Comparison of ENCODE assay signal across 9 mouse cellular contexts in the genomic region with DNA sequence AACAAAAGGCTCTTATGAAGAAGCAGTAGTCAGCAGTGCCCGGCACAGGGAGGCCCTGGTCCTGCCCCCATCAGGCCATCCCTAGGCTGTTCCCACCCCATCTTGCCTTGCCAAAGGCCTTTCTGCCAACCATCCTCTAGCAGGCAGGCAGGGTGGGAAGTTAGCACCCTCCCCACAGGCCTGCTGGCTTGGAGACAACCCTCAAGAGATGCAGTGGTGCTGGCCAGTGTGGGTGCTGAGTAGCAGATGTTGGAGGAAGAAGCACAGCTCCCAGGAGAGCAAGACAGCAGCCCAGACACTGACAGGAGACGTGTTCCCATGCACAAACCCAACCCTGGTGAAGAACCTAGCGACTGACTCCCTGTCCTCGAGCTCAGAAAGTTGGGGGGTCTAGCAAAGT. TPM values are rescaled to one million over a fixed set of nuclear protein-coding genes. Genes with fewer than 3 reads are reported as not detected.
DNase-seq lines count a peak whose midpoint lies in the region; ATAC-seq and TF ChIP-seq lines count a peak whose summit lies in the region.
"Had no signal": no experiment of that assay in that cellular context is flagged by ENCODE, and none has a peak within 500 bp of the region (broad histone marks: within the 10 kb centered on the region; RNA-seq: fewer than 3 reads in every experiment).

No protein-coding gene starts in this region.

- no peak overlapping the region for H3K27ac ChIP-seq in kidney, embryonic 15.5 days
- H3K27ac ChIP-seq in cortical plate, adult 2 months (ENCODE audit: insufficient read depth, low read length): peak overlapping the region; percentile 95
- no peak overlapping the region for H3K27ac ChIP-seq in hindbrain, embryonic 11.5 days (ENCODE audit: low read depth, low read length)
- H3K27ac ChIP-seq in midbrain, embryonic 16.5 days (ENCODE audit: low read length): 0 out of 2 replicates have a peak overlapping the region, but pooled peaks have one; percentile 94
- no peak overlapping the region for H3K27ac ChIP-seq in liver, embryonic 11.5 days (ENCODE audit: low read depth, low read length)

- WGBS in kidney, embryonic 15.5 days: 88% methylated on average over 4 of the region's 4 CpGs
- 86% methylated on average over 4 of the region's 4 CpGs for WGBS in hindbrain, embryonic 11.5 days
- 71% methylated on average over 4 of the region's 4 CpGs for WGBS in midbrain, embryonic 16.5 days
- 76% methylated on average over 4 of the region's 4 CpGs for WGBS in liver, embryonic 11.5 days

- no peak for ATAC-seq in kidney, embryonic 15.5 days (replicated peaks; ENCODE audit: low FRiP score)
- ATAC-seq in hindbrain, embryonic 11.5 days (ENCODE audit: low FRiP score): no peak
- no peak for ATAC-seq in midbrain, embryonic 16.5 days
- no peak for ATAC-seq in liver, embryonic 11.5 days (replicated peaks; ENCODE audit: low FRiP score)

- no peaks in the 10 kb centered on the region for H3K9me3 ChIP-seq in kidney, embryonic 15.5 days (replicated peaks)
- no peaks in the 10 kb centered on the region for H3K9me3 ChIP-seq in hindbrain, embryonic 11.5 days (ENCODE audit: control insufficient read depth, low read length)
- no peaks in the 10 kb centered on the region for H3K9me3 ChIP-seq in midbrain, embryonic 16.5 days (replicated peaks; ENCODE audit: control insufficient read depth, low read length, poor library complexity, severe bottlenecking)
- H3K9me3 ChIP-seq in liver, embryonic 11.5 days (ENCODE audit: control insufficient read depth, low read length): no peaks in the 10 kb centered on the region

- TF ChIP-seq POLR2A in cortical plate, adult 2 months (IDR thresholded peaks at IDR 0.05; ENCODE audit: extremely low read depth, insufficient read depth, low read length): no peak; the same call in 1 of the 2 replicates

- H3K4me3 ChIP-seq in kidney, embryonic 15.5 days (replicated peaks): 0 out of 2 replicates have a peak overlapping the region, but pooled peaks have one; percentile 81
- peak overlapping the region; percentile 88 for H3K4me3 ChIP-seq in cortical plate, adult 2 months (ENCODE audit: insufficient read depth, low read length)
- no peak overlapping the region; the same call in 1 of the 2 replicates for H3K4me3 ChIP-seq in hindbrain, embryonic 11.5 days (ENCODE audit: low read depth, low read length)
- H3K4me3 ChIP-seq in midbrain, embryonic 16.5 days (ENCODE audit: low read depth, low read length): peak overlapping the region; percentile 67; the same call in 1 of the 2 replicates
- no peak overlapping the region for H3K4me3 ChIP-seq in liver, embryonic 11.5 days (ENCODE audit: low read depth, low read length)

- no peaks in the 10 kb centered on the region for H3K27me3 ChIP-seq in kidney, embryonic 15.5 days
- H3K27me3 ChIP-seq in hindbrain, embryonic 11.5 days (ENCODE audit: control insufficient read depth, insufficient read depth, low read length): no peaks in the 10 kb centered on the region
- H3K27me3 ChIP-seq in midbrain, embryonic 16.5 days (ENCODE audit: control insufficient read depth, insufficient read depth, low read depth, low read length): no peaks in the 10 kb centered on the region
- peaks cover 60% of the 10 kb centered on the region for H3K27me3 ChIP-seq in liver, embryonic 11.5 days (replicated peaks; ENCODE audit: control insufficient read depth, insufficient read depth, low read length)

- 0 out of 2 replicates have a peak overlapping the region, but pooled peaks have one; percentile 88 for H3K4me2 ChIP-seq in kidney, embryonic 15.5 days
- no peak overlapping the region for H3K4me2 ChIP-seq in hindbrain, embryonic 11.5 days (replicated peaks; ENCODE audit: low read depth, low read length)
- peak overlapping the region; percentile 73 for H3K4me2 ChIP-seq in midbrain, embryonic 16.5 days (ENCODE audit: low read length)
- no peak overlapping the region for H3K4me2 ChIP-seq in liver, embryonic 11.5 days

- DNase-seq in kidney, postnatal 4 days: no peak
- DNase-seq in hindbrain, embryonic 11.5 days (ENCODE audit: low spot score): no peak
- DNase-seq in liver, embryonic 11.5 days (ENCODE audit: low spot score): no peak
- DNase-seq in adrenal gland, adult 2 months: no peak
- no peak for DNase-seq in adrenal gland, adult (ENCODE audit: inconsistent age in 2 of 2, low spot score in 1 of 2)
- DNase-seq: adrenal gland, postnatal 36 days had no signal

- H3K36me3 ChIP-seq in kidney, embryonic 15.5 days: peaks cover 49% of the 10 kb centered on the region
- peaks cover 19% of the 10 kb centered on the region for H3K36me3 ChIP-seq in hindbrain, embryonic 11.5 days (ENCODE audit: control insufficient read depth, insufficient read depth, low read length)
- peaks cover 36% of the 10 kb centered on the region for H3K36me3 ChIP-seq in midbrain, embryonic 16.5 days (ENCODE audit: control insufficient read depth, insufficient read depth, low read length)
- no peaks in the 10 kb centered on the region for H3K36me3 ChIP-seq in liver, embryonic 11.5 days (ENCODE audit: control insufficient read depth, insufficient read depth, low read length)

- H3K4me1 ChIP-seq in kidney, embryonic 15.5 days: peaks cover 47% of the 10 kb centered on the region
- peaks cover 12% of the 10 kb centered on the region for H3K4me1 ChIP-seq in cortical plate, adult 2 months (ENCODE audit: control insufficient read depth, insufficient read depth, low read length)
- H3K4me1 ChIP-seq in hindbrain, embryonic 11.5 days (replicated peaks; ENCODE audit: control insufficient read depth, insufficient read depth, low read length): peaks cover 27% of the 10 kb centered on the region
- peaks cover 37% of the 10 kb centered on the region for H3K4me1 ChIP-seq in midbrain, embryonic 16.5 days (ENCODE audit: control insufficient read depth, insufficient read depth, low read length)
- peaks cover 18% of the 10 kb centered on the region for H3K4me1 ChIP-seq in liver, embryonic 11.5 days (replicated peaks; ENCODE audit: control insufficient read depth, insufficient read depth, low read length)

- H3K9ac ChIP-seq in kidney, embryonic 15.5 days: no peak overlapping the region
- H3K9ac ChIP-seq in hindbrain, embryonic 11.5 days (ENCODE audit: low read depth, low read length): 0 out of 2 replicates have a peak overlapping the region, but pooled peaks have one; percentile 27
- H3K9ac ChIP-seq in midbrain, embryonic 16.5 days (ENCODE audit: low read depth, low read length): peak overlapping the region; percentile 78
- no peak overlapping the region for H3K9ac ChIP-seq in liver, embryonic 11.5 days (ENCODE audit: low read depth, low read length)

- no peak for TF ChIP-seq CTCF in cortical plate, adult 2 months (IDR thresholded peaks at IDR 0.05; ENCODE audit: extremely low read depth, insufficient read depth, low read length)

RNA-seq across cellular contexts. Expression of a gene that starts 5.3 kb away (rescaled TPM):
- 3.2 and 3.4 TPM in 2 replicates for polyA plus RNA-seq in kidney, embryonic 15.5 days (2015; fragmentation: Nextera tagmentation; extraction: Ambion mirVana)
- 4.2 and 4.4 TPM in 2 replicates for polyA plus RNA-seq in cortical plate, adult 2 months (2012; rRNA removed)
- polyA plus RNA-seq in hindbrain, embryonic 11.5 days (2014; fragmentation: Nextera tagmentation; extraction: Ambion mirVana): 2.4 and 3.3 TPM in 2 replicates
- polyA plus RNA-seq in midbrain, embryonic 16.5 days (2015; fragmentation: Nextera tagmentation; extraction: Ambion mirVana): 6.1 and 9.5 TPM in 2 replicates
- polyA plus RNA-seq in liver, embryonic 11.5 days (2014; fragmentation: Nextera tagmentation; extraction: Ambion mirVana): 0.81 and 1.7 TPM in 2 replicates
- 10 to 100 TPM in 1 of 2 experiments, 1 to 10 TPM in 1; 4.9 to 14.6 TPM for total RNA-seq in adrenal gland, adult 2 months (2021)
- 10.5 and 15.0 TPM in 2 replicates for polyA plus RNA-seq in adrenal gland, adult 2 months (2012; rRNA removed)

RNA-seq across cellular contexts. Expression of a gene that starts 13.0 kb away (rescaled TPM):
- polyA plus RNA-seq in kidney, embryonic 15.5 days (2015; fragmentation: Nextera tagmentation; extraction: Ambion mirVana): 26.0 and 29.5 TPM in 2 replicates
- 0.31 and 0.59 TPM in 2 replicates for polyA plus RNA-seq in cortical plate, adult 2 months (2012; rRNA removed)
- 4.0 and 4.7 TPM in 2 replicates for polyA plus RNA-seq in hindbrain, embryonic 11.5 days (2014; fragmentation: Nextera tagmentation; extraction: Ambion mirVana)
- 1.9 and 2.0 TPM in 2 replicates for polyA plus RNA-seq in midbrain, embryonic 16.5 days (2015; fragmentation: Nextera tagmentation; extraction: Ambion mirVana)
- 4.2 and 5.4 TPM in 2 replicates for polyA plus RNA-seq in liver, embryonic 11.5 days (2014; fragmentation: Nextera tagmentation; extraction: Ambion mirVana)
- 1 to 10 TPM in 1 of 2 experiments, under 1 TPM in 1; 0.45 to 1.4 TPM for total RNA-seq in adrenal gland, adult 2 months (2021)
- 1.3 and 2.2 TPM in 2 replicates for polyA plus RNA-seq in adrenal gland, adult 2 months (2012; rRNA removed)

RNA-seq across cellular contexts. Expression of a gene that starts 13.2 kb away (rescaled TPM):
- polyA plus RNA-seq in kidney, embryonic 15.5 days (2015; fragmentation: Nextera tagmentation; extraction: Ambion mirVana): 24.7 and 29.5 TPM in 2 replicates
- polyA plus RNA-seq in cortical plate, adult 2 months (2012; rRNA removed): 45.5 and 50.3 TPM in 2 replicates
- polyA plus RNA-seq in hindbrain, embryonic 11.5 days (2014; fragmentation: Nextera tagmentation; extraction: Ambion mirVana): 18.4 and 20.8 TPM in 2 replicates
- 39.7 and 40.1 TPM in 2 replicates for polyA plus RNA-seq in midbrain, embryonic 16.5 days (2015; fragmentation: Nextera tagmentation; extraction: Ambion mirVana)
- polyA plus RNA-seq in liver, embryonic 11.5 days (2014; fragmentation: Nextera tagmentation; extraction: Ambion mirVana): 26.3 and 29.3 TPM in 2 replicates
- 100 to 1,000 TPM; 102 to 212 TPM for total RNA-seq in adrenal gland, adult 2 months (2021)
- polyA plus RNA-seq in adrenal gland, adult 2 months (2012; rRNA removed): 199 and 254 TPM in 2 replicates

RNA-seq across cellular contexts. Expression of a gene that starts 13.4 kb away (rescaled TPM):
- 32.1 and 34.9 TPM in 2 replicates for polyA plus RNA-seq in kidney, embryonic 15.5 days (2015; fragmentation: Nextera tagmentation; extraction: Ambion mirVana)
- 320 and 321 TPM in 2 replicates for polyA plus RNA-seq in cortical plate, adult 2 months (2012; rRNA removed)
- 33.3 and 39.0 TPM in 2 replicates for polyA plus RNA-seq in hindbrain, embryonic 11.5 days (2014; fragmentation: Nextera tagmentation; extraction: Ambion mirVana)
- polyA plus RNA-seq in midbrain, embryonic 16.5 days (2015; fragmentation: Nextera tagmentation; extraction: Ambion mirVana): 126 and 129 TPM in 2 replicates
- 4.9 and 6.3 TPM in 2 replicates for polyA plus RNA-seq in liver, embryonic 11.5 days (2014; fragmentation: Nextera tagmentation; extraction: Ambion mirVana)
- total RNA-seq in adrenal gland, adult 2 months (2021): 10 to 100 TPM; 30.2 to 34.9 TPM
- 60.9 and 67.1 TPM in 2 replicates for polyA plus RNA-seq in adrenal gland, adult 2 months (2012; rRNA removed)

RNA-seq across cellular contexts. Expression of a gene that starts 46.2 kb away (rescaled TPM):
- 17.7 and 21.3 TPM in 2 replicates for polyA plus RNA-seq in kidney, embryonic 15.5 days (2015; fragmentation: Nextera tagmentation; extraction: Ambion mirVana)
- 99.9 and 108 TPM in 2 replicates for polyA plus RNA-seq in cortical plate, adult 2 months (2012; rRNA removed)
- 21.5 and 22.1 TPM in 2 replicates for polyA plus RNA-seq in hindbrain, embryonic 11.5 days (2014; fragmentation: Nextera tagmentation; extraction: Ambion mirVana)
- 51.6 and 53.4 TPM in 2 replicates for polyA plus RNA-seq in midbrain, embryonic 16.5 days (2015; fragmentation: Nextera tagmentation; extraction: Ambion mirVana)
- 20.6 and 22.5 TPM in 2 replicates for polyA plus RNA-seq in liver, embryonic 11.5 days (2014; fragmentation: Nextera tagmentation; extraction: Ambion mirVana)
- total RNA-seq in adrenal gland, adult 2 months (2021): 10 to 100 TPM; 32.9 to 45.1 TPM
- 27.6 and 53.8 TPM in 2 replicates for polyA plus RNA-seq in adrenal gland, adult 2 months (2012; rRNA removed)

Comparison
In these comparisons a context has a peak if more than half of its experiments do, and no peak if none do; other contexts are left out.
1. H3K27ac ChIP-seq: peak in cortical plate, adult 2 months (single experiment) and midbrain, embryonic 16.5 days (single experiment); none in kidney, embryonic 15.5 days (single experiment), hindbrain, embryonic 11.5 days (single experiment) and liver, embryonic 11.5 days (single experiment).
2. H3K4me2 ChIP-seq: peak in kidney, embryonic 15.5 days (single experiment) and midbrain, embryonic 16.5 days (single experiment); none in hindbrain, embryonic 11.5 days (single experiment) and liver, embryonic 11.5 days (single experiment).
3. H3K4me3 ChIP-seq: peak in kidney, embryonic 15.5 days (single experiment), cortical plate, adult 2 months (single experiment) and midbrain, embryonic 16.5 days (single experiment); none in hindbrain, embryonic 11.5 days (single experiment) and liver, embryonic 11.5 days (single experiment).
4. H3K9ac ChIP-seq: peak in hindbrain, embryonic 11.5 days (single experiment) and midbrain, embryonic 16.5 days (single experiment); none in kidney, embryonic 15.5 days (single experiment) and liver, embryonic 11.5 days (single experiment).